Mouse (Mus musculus): ENCODE data around the gene H2-M5.
"Not testable (repeated sequence)": the region's sequence is repeated elsewhere in the genome, so short reads cannot be mapped to it uniquely, and the experiment has no call there.

Gene H2-M5

DNA sequence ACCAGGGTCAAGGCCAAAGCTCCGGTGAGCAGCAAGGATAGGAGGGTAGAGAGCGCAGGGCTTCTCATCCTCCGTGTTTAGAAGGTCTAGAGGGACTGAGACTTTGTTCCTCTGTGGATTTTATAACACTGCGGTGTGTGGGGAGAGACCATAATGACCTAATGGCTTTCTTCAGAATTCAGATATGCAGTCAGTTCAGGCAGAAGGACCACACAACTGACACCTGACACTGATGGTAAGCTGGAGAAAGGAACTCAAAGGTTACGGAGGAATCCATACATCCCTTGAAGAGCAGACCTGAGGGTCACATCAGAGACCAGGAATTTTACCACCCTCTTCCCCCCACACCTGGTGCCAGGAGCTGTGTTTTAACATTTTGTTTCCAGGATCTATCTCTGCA is at the start of gene H2-M5:
H2-M5 (minus strand) TSS at position 101 of the 400 bp plus-strand sequence.
- DNase-seq (ENCODE audit: low spot score), result no peak

GRCm38 (mm10) chr17:37029162-37029561 is 39.8 kb upstream of the H2-M5 start:
- DNase-seq (ENCODE audit: low spot score), result no peak

GRCm38 (mm10) chr17:37028683-37029120 is 39.4 kb upstream of the H2-M5 start:
- DNase-seq (ENCODE audit: low spot score), result peak; percentile 84

GRCm38 (mm10) chr17:37028212-37028611 is 38.9 kb upstream of the H2-M5 start:
- no peak for DNase-seq (ENCODE audit: low spot score)

- no peak for DNase-seq (ENCODE audit: low spot score)
Observed at GRCm38 (mm10) chr17:37027486-37027885, 38.1 kb upstream of the H2-M5 start.

- no peak for DNase-seq (ENCODE audit: low spot score)
Observed at GRCm38 (mm10) chr17:37026425-37026824, 37.1 kb upstream of the H2-M5 start.

- DNase-seq (ENCODE audit: low spot score), result no peak
Observed at GRCm38 (mm10) chr17:37022628-37023576, 33.6 kb upstream of the H2-M5 start, which contains the start of gene Mog. Gene Mog (minus strand): TSS chr17:37023398.

DNA sequence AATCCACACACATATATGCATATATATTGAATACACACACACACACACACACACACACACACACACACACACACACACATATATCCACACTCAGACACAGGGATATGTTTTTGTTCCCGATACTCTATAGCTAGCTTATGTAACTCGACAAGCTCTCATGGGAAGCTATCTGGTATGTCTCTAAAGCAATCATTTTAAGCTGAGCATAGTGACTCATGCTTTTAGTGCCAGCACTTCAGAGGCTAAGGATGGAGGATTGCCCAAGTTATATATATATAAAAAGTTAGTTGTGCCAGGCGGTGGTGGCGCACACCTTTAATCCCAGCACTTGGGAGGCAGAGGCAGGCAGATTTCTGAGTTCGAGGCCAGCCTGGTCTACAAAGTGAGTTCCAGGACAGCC is 29.9 kb upstream of the H2-M5 start:
- DNase-seq (ENCODE audit: low spot score), result not testable (repeated sequence)

DNA sequence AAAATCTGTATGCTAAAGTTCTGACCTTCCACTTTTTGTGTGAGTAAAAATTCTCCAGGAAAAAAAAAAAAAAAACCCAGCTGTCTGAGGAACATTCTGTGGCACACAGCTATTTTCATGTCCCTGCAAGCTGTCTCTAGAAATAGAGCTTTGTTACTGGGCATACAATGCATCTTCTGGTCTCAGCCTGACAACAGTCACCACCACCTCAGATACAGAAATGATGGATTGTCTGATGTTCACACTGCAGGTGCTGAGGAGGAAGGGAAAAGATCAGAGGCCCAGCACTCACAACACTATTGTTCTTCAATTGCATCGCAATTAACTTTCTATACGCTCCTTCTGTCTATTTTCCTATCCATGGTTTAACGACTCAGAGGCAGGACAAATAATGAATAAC is 29.0 kb upstream of the H2-M5 start:
- no peak for DNase-seq (ENCODE audit: low spot score)

- no peak for DNase-seq (ENCODE audit: low spot score)
Observed at GRCm38 (mm10) chr17:37016333-37016732, 27.0 kb upstream of the H2-M5 start.

DNA sequence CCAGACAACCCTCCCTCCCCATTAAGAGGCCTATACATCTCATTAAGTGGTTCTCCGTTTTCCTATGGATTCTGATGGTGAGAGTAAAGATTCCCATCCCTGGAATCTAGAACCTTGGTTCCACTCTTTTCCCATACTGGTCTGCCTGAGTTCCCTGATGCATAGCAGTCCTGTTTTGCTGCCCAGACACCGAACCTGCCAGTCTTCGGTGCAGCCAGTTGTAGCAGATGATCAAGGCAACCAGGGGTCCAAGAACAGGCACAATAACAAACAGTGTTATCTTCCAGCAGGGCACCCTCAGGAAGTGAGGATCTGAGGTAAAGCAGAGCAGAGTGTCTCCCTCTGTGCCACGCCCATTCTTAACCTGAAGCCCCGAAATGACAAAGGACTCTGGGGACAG is 22.8 kb upstream of the H2-M5 start:
- no peak for DNase-seq (ENCODE audit: low spot score)

- DNase-seq (ENCODE audit: low spot score), result no peak
Observed at GRCm38 (mm10) chr17:37011719-37012118, 22.4 kb upstream of the H2-M5 start.

- DNase-seq (ENCODE audit: low spot score), result no peak
Observed at GRCm38 (mm10) chr17:37009460-37010042, 20.2 kb upstream of the H2-M5 start.

- DNase-seq (ENCODE audit: low spot score), result no peak
Observed at GRCm38 (mm10) chr17:37008161-37008560, 18.8 kb upstream of the H2-M5 start.

GRCm38 (mm10) chr17:37003366-37003765 is 14.0 kb upstream of the H2-M5 start:
- no peak for DNase-seq (ENCODE audit: low spot score)

GRCm38 (mm10) chr17:37002364-37003330 is 13.3 kb upstream of the H2-M5 start:
- DNase-seq (ENCODE audit: low spot score), result peak; percentile 49

DNA sequence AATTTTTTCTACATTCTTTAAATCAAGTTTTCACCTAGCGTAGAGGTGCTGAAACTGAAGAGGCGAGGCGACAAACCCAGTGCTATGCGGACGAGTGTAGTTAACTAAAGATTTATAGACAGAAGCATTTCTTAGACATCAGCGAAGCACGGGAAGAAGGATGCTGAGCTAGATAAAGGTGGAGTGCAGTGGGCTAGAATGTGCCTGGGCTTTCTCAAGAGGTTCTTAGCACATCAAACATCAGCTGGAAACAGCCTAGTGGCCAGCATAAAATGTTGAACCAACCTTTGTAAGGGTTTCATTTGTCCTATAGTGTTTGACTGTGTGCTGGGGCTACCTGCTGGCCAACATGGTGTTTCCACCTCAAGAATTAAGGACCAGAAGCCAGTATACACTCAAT is 11.5 kb upstream of the H2-M5 start, which contains the start of gene Zfp57:
Zfp57 (plus strand) TSS at position 301 of the 400 bp plus-strand sequence.
- DNase-seq (ENCODE audit: low spot score), result no peak

DNA sequence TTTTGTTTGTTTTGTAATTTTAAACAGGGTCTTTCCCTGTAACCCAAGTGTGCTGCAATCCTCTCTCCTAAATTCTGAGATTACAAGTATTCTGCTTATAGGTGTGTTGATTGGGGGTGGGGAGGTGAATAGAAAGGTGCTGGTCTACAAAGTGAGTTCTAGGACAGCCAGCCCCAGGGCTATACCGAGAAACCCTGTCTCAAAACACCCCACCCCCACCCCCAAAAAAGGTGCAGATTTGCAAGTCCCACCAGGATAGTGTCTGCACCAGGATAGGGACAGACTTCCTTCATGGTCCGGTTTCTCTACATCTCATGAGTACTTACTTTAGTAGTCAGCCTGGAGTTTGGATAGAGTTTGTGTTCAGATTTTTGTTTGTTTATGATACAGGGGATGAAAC is 9.1 kb upstream of the H2-M5 start:
- DNase-seq (ENCODE audit: low spot score), result no peak

DNA sequence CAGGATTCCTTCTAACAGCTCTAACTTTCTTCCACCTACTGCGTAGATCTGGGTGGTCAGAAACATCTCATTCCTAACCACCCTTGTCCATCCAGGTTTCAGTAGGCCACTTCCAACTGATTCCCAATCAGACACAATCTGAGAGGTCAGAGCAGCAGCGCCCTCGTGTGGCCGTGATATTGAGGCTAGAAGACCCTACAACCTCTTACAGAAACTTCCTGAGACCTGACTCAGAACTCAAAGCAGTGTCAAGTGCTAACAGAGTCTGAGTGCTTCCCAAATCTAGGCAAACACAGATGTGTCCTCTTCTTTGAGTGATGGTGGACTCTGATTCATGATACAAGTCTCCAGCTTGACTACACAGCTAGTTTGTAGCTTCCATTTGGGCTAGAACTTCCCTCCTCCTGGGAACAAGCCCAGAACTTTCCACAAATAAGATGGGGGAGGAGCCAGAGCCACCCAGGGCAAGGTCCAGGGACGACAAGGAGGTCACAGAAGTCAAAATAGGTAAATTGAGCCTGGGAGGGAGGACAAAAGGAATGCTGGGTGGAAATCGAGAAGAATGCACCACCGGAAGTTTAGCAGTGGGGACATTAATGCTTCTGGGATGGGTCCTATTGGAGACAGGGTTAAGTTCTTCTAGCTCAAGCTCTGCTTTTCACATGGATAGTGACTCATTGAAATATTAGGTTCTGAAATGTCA is 7.8 kb upstream of the H2-M5 start:
- DNase-seq (ENCODE audit: low spot score), result peak; percentile 73

DNA sequence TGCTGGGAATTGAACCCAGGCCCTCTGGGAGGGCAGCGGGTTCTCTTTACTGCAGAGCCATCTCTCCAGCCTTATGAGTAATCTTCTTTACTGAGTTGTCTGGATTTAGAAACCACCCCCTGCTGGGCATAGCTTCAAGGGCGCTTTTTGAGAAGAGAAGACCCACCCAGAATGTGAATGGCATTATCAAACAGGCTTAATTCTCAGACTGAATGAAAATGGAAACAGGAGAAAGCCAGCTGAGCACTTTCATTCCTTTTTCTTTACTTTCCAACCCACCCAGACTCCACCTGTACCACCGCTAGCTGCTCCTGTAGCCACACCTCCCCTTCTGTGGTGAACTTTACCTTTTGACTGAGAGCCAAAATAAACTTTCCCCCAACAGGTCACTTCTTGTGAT is 6.1 kb upstream of the H2-M5 start:
- DNase-seq (ENCODE audit: low spot score), result no peak

GRCm38 (mm10) chr17:36994528-36994927 is 5.2 kb upstream of the H2-M5 start:
- DNase-seq (ENCODE audit: low spot score), result no peak
